Mouse (Mus musculus) liver, embryonic 14.5 days (tissue): ENCODE results near the gene Sars.

Experiments
- CTCF ChIP-seq: IDR thresholded peaks from 2 replicates; pipeline ENCODE4 v1.5.1; 2016; ENCODE audit warnings: antibody characterized with exemption, low read depth, control low read depth
- EP300 ChIP-seq: IDR thresholded peaks from 2 replicates; pipeline ENCODE4 v1.6.1; 2016; ENCODE audit warnings: antibody characterized with exemption, low read depth

- TF ChIP-seq EP300 (no peak), CTCF (no peak)
These were observed 39.7 kb upstream of the Sars start for GRCm38 (mm10) chr3:108484749-108485148.
